Mouse (Mus musculus) hindbrain, embryonic 12.5 days (tissue): ENCODE measurements around the gene Gm960. TPM values are rescaled to one million over a fixed set of nuclear protein-coding genes. Genes with fewer than 3 reads are reported as not detected.

Source experiments
- ATAC-seq: fragments of 200-750 bp; cut with Nextera tagmentation; 2 replicates; pipeline ENCODE4 v1.8.0; 2017; ENCODE audit warnings: moderate TSS enrichment; ENCODE audit not compliant: low FRiP score
- H3K27ac ChIP-seq: fragments of 300-500 bp; sonication (generic); 2 replicates; pipeline ENCODE4 v1.5.1; 2016; ENCODE audit warnings: mild to moderate bottlenecking
- H3K27me3 ChIP-seq: fragments of 300-500 bp; sonication (generic); 2 replicates; pipeline ENCODE4 v1.6.1; 2016; ENCODE audit warnings: mild to moderate bottlenecking
- H3K36me3 ChIP-seq: fragments of 300-500 bp; sonication (generic); 2 replicates; pipeline ENCODE4 v1.6.1; 2016; ENCODE audit warnings: mild to moderate bottlenecking
- H3K4me1 ChIP-seq: fragments of 300-500 bp; sonication (generic); 2 replicates; pipeline ENCODE4 v1.6.1; 2016
- H3K4me2 ChIP-seq: fragments of 300-500 bp; sonication (generic); replicated peaks from 2 replicates; pipeline ENCODE4 v1.6.1; 2016; ENCODE audit warnings: mild to moderate bottlenecking
- H3K4me3 ChIP-seq: fragments of 300-500 bp; sonication (generic); 2 replicates; pipeline ENCODE4 v1.5.1; 2016; ENCODE audit warnings: mild to moderate bottlenecking
- H3K9ac ChIP-seq: fragments of 300-500 bp; sonication (generic); 2 replicates; pipeline ENCODE4 v1.6.1; 2016; ENCODE audit warnings: mild to moderate bottlenecking, moderate library complexity
- H3K9me3 ChIP-seq: fragments of 300-500 bp; sonication (generic); replicated peaks from 2 replicates; pipeline ENCODE4 v1.6.1; 2016; ENCODE audit warnings: mild to moderate bottlenecking
- WGBS: fragments of 180-500 bp; shearing (Covaris S2); methylation state at CpG from one replicate; pipeline ENCODE4 v1.1.7; 2016; 5-methylcytosine and 5-hydroxymethylcytosine counted together
- polyA plus RNA-seq: library from polyadenylated mRNA; unstranded; fragments of >200 nt; fragmentation: Nextera tagmentation; extraction: Ambion mirVana; gene quantifications from 2 replicates; pipeline ENCODE4 v1.2.1, GENCODE M21; 2016

Gm960 gene
- polyA plus RNA-seq, 1 experiment from 2014 or later = 3.6 TPM

DNA sequence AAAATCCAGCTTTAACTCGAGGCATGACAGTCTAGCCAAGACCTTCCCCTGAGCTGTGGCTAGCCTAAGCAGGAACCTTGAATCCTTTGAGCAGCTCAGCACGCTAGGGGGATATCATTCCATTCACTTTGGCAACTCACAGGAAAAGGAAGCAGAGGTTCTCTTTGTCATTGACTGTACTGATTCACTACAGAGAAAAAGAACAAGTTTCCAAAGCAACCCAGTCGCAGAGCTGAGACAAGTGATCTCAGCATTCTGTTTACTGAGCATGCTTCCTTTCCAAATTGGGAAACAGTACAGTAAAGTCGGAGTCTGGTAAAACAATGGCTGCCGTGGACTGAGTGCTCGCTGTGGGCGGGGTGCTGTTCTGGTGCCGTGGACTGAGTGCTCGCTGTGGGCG lies 10.3 kb upstream of the Gm960 start:
- Histone ChIP-seq H3K4me3 (no peak overlapping the region), H3K27me3 (peaks cover 4% of the 10 kb centered on the region; the same call in 1 of the 2 replicates), H3K36me3 (no peaks in the 10 kb centered on the region), H3K9me3 (no peaks in the 10 kb centered on the region), H3K9ac (no peak overlapping the region), H3K4me1 (peaks cover 13% of the 10 kb centered on the region), H3K27ac (no peak overlapping the region), H3K4me2 (no peak overlapping the region)
- 83% methylated on average over 10 of the region's 10 CpGs for WGBS
- ATAC-seq = no peak

DNA sequence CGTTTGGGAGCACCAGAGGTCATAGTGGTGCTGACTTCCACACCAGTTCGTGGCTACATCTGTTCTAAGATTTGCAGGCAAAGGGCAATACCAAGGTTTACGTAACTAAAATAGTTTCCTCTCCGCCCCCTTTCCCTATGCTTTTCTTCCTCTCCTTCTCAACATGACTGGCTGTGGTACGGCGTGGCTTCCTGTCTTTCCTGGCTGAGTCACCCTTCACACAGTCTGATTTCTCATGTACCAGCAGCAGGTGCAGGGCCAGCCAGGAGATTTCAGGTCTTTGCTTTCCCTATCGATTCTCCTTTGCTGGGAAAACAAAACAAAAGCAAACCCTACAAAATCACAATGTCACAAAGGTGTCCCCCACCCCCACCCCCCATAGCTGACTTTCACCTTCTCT lies 2.8 kb upstream of the Gm960 start:
- no peak for ATAC-seq
- no peak overlapping the region for H3K27ac ChIP-seq
- H3K36me3 ChIP-seq = no peaks in the 10 kb centered on the region
- peaks cover 9% of the 10 kb centered on the region; the same call in 1 of the 2 replicates for H3K4me1 ChIP-seq
- peaks cover 35% of the 10 kb centered on the region for H3K27me3 ChIP-seq
- H3K4me2 ChIP-seq = no peak overlapping the region
- no peaks in the 10 kb centered on the region for H3K9me3 ChIP-seq
- 72% methylated on average over 7 of the region's 7 CpGs for WGBS
- no peak overlapping the region for H3K4me3 ChIP-seq
- no peak overlapping the region for H3K9ac ChIP-seq

DNA sequence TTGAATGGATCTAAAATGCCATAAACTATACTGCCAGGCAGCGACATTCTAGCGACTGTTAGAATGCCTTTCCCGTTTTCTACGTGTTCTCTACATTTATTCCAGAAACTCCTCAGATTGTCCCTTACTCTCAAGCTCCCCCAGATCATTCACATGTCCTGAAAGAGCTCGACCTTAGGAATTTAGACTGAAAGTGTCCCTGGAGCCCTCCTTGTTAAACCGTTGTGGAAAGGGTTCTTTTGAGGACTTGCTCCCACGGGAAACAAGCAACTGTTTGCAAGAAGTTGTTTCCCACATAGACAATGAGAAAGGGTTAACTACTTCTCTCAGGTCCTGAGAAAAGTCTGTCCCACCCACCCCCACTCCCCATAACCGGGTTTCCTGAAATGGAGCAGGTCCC lies 2.2 kb upstream of the Gm960 start:
- WGBS = 74% methylated on average over 8 of the region's 8 CpGs
- H3K27ac ChIP-seq = no peak overlapping the region
- ATAC-seq = no peak

GRCm38 (mm10) chr19:4699821-4700220 lies 1.4 kb upstream of the Gm960 start:
- H3K27me3 ChIP-seq = peaks cover 35% of the 10 kb centered on the region
- no peak for ATAC-seq
- peaks cover 9% of the 10 kb centered on the region; the same call in 1 of the 2 replicates for H3K4me1 ChIP-seq
- H3K4me3 ChIP-seq = no peak overlapping the region
- H3K9ac ChIP-seq = no peak overlapping the region
- H3K36me3 ChIP-seq = no peaks in the 10 kb centered on the region
- H3K4me2 ChIP-seq = no peak overlapping the region
- H3K9me3 ChIP-seq = no peaks in the 10 kb centered on the region
- 57% methylated on average over 5 of the region's 5 CpGs for WGBS
- no peak overlapping the region for H3K27ac ChIP-seq

More for the DNA sequence above, 2.2 kb upstream of the Gm960 start:
- H3K4me2 ChIP-seq = no peak overlapping the region
- H3K4me3 ChIP-seq = no peak overlapping the region
- H3K36me3 ChIP-seq = no peaks in the 10 kb centered on the region
- peaks cover 9% of the 10 kb centered on the region; the same call in 1 of the 2 replicates for H3K4me1 ChIP-seq
- no peaks in the 10 kb centered on the region for H3K9me3 ChIP-seq
- no peak overlapping the region for H3K9ac ChIP-seq
- peaks cover 35% of the 10 kb centered on the region for H3K27me3 ChIP-seq

GRCm38 (mm10) chr19:4698856-4699255 lies 388 bp upstream of the Gm960 start:
- Histone ChIP-seq H3K4me2 (peak overlapping the region; percentile 71), H3K27ac (no peak overlapping the region), H3K4me1 (peaks cover 9% of the 10 kb centered on the region; the same call in 1 of the 2 replicates), H3K36me3 (no peaks in the 10 kb centered on the region), H3K9me3 (no peaks in the 10 kb centered on the region), H3K4me3 (peak overlapping the region; percentile 54; the same call in 1 of the 2 replicates), H3K27me3 (peaks cover 38% of the 10 kb centered on the region), H3K9ac (no peak overlapping the region)
- WGBS = 40% methylated on average over 8 of the region's 8 CpGs
- no peak for ATAC-seq

DNA sequence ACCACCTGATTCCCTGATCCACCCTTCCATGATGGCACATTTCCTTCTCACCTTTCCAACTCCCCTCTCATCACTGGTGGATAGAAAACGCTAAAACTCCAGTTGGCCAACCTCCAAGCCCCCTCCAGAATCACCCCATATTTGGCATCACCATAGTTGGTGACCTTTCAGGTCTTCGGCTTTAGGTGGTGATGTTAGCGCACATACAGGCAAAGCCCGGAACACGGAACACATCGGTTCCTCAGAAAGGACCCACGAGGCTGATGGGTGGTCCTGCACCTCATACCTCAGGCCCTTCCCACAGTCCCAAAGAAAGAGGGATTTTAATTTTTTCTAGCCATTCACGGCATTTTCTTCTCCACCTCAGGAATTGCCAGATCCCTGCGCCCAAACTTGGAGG lies 747 bp downstream of the Gm960 start:
- Histone ChIP-seq H3K27me3 (peaks cover 38% of the 10 kb centered on the region), H3K36me3 (no peaks in the 10 kb centered on the region), H3K4me3 (peak overlapping the region; percentile 54), H3K4me2 (peak overlapping the region; percentile 71), H3K4me1 (peaks cover 9% of the 10 kb centered on the region; the same call in 1 of the 2 replicates), H3K9ac (peak overlapping the region; percentile 67; the same call in 1 of the 2 replicates), H3K9me3 (no peaks in the 10 kb centered on the region), H3K27ac (peak overlapping the region; percentile 76; the same call in 1 of the 2 replicates)
- ATAC-seq = no peak
- WGBS = 81% methylated on average over 9 of the region's 9 CpGs

- WGBS = 88% methylated on average over 3 of the region's 3 CpGs
- Histone ChIP-seq H3K9me3 (no peaks in the 10 kb centered on the region), H3K4me1 (peaks cover 9% of the 10 kb centered on the region; the same call in 1 of the 2 replicates), H3K27me3 (peaks cover 38% of the 10 kb centered on the region), H3K27ac (no peak overlapping the region), H3K4me3 (no peak overlapping the region), H3K9ac (no peak overlapping the region), H3K4me2 (no peak overlapping the region), H3K36me3 (no peaks in the 10 kb centered on the region)
- ATAC-seq = no peak
Measured at GRCm38 (mm10) chr19:4697121-4697520, 1.3 kb downstream of the Gm960 start.

- Histone ChIP-seq H3K9me3 (no peaks in the 10 kb centered on the region), H3K36me3 (no peaks in the 10 kb centered on the region), H3K27ac (no peak overlapping the region), H3K9ac (no peak overlapping the region), H3K4me3 (no peak overlapping the region), H3K4me1 (peaks cover 9% of the 10 kb centered on the region; the same call in 1 of the 2 replicates), H3K27me3 (peaks cover 17% of the 10 kb centered on the region), H3K4me2 (no peak overlapping the region)
- no peak for ATAC-seq
- WGBS = 71% methylated on average over 3 of the region's 3 CpGs
Measured at GRCm38 (mm10) chr19:4694346-4694745, 4.1 kb downstream of the Gm960 start.

- no peaks in the 10 kb centered on the region for H3K36me3 ChIP-seq
- H3K27ac ChIP-seq = no peak overlapping the region
- no peak overlapping the region for H3K4me3 ChIP-seq
- no peak overlapping the region for H3K9ac ChIP-seq
- H3K9me3 ChIP-seq = no peaks in the 10 kb centered on the region
- H3K4me1 ChIP-seq = no peaks in the 10 kb centered on the region
- no peak for ATAC-seq
- H3K27me3 ChIP-seq = no peaks in the 10 kb centered on the region
- WGBS = 53% methylated on average over 6 of the region's 6 CpGs
- H3K4me2 ChIP-seq = no peak overlapping the region
Measured at GRCm38 (mm10) chr19:4672401-4672800, 26.1 kb downstream of the Gm960 start.

DNA sequence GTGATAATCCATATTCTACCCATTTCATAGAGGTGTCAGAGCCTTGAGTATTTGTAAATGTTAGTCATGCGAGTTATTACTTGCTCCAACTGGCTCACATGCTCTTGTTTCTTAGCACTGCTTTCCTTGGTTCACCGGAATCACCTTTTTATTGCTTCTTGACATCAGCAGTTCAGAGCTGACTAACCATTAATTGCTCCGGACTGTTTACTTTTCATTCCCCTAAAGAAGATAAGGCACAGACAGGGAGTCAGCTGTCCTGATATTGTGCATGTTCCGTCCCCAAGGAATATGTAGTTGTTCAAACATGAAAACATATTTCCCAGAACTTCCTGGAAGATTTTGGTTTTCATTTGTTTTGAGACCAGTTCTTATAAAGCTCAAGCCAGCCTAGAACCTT lies 27.7 kb downstream of the Gm960 start:
- Histone ChIP-seq H3K36me3 (no peaks in the 10 kb centered on the region), H3K27ac (no peak overlapping the region), H3K4me1 (no peaks in the 10 kb centered on the region), H3K4me3 (no peak overlapping the region), H3K27me3 (no peaks in the 10 kb centered on the region), H3K4me2 (no peak overlapping the region), H3K9ac (no peak overlapping the region), H3K9me3 (no peaks in the 10 kb centered on the region)
- ATAC-seq = no peak
- WGBS = 94% methylated on average over 4 of the region's 4 CpGs

- no peaks in the 10 kb centered on the region for H3K4me1 ChIP-seq
- no peak overlapping the region for H3K27ac ChIP-seq
- no peak for ATAC-seq
- no peak overlapping the region for H3K4me2 ChIP-seq
- H3K9ac ChIP-seq = no peak overlapping the region
- no peak overlapping the region for H3K4me3 ChIP-seq
- H3K36me3 ChIP-seq = no peaks in the 10 kb centered on the region
- H3K9me3 ChIP-seq = no peaks in the 10 kb centered on the region
- H3K27me3 ChIP-seq = no peaks in the 10 kb centered on the region
Measured at GRCm38 (mm10) chr19:4666815-4667214, 31.7 kb downstream of the Gm960 start.

GRCm38 (mm10) chr19:4658156-4658555 lies 40.3 kb downstream of the Gm960 start:
- no peak for ATAC-seq
- Histone ChIP-seq H3K36me3 (no peaks in the 10 kb centered on the region), H3K4me1 (no peaks in the 10 kb centered on the region), H3K4me2 (no peak overlapping the region), H3K27ac (no peak overlapping the region), H3K27me3 (0 out of 2 replicates have a peak, but pooled peaks cover 3% of the 10 kb centered on the region), H3K9me3 (no peaks in the 10 kb centered on the region), H3K9ac (no peak overlapping the region), H3K4me3 (no peak overlapping the region)
- WGBS = 91% methylated on average over 5 of the region's 5 CpGs

DNA sequence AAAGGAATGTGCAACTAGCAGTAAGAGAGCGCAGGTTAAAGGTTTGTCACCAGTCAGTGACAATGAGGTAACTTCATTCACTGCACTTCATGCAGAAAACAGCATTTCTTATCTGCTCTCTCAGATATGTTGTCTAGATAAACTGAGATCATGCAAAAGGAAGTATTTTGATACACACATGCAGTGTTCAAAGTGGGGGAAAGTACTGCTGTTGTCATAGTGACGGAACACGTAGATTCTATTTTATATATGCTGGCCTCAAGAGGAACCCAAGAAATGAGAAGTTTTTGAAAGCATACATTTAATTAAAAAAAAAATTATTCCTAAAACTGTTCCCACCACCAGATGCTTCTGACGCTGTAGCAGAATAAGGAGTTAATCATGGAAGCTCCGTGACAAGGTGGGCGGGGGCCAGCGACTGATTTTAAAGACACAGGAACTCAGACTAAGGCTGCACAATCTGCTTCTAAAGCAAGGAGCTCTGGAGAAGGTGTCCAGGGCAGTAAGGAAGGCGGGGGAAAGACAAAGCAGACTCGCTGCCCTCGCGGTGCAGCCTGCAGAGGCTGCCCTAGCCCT lies 51.5 kb downstream of the Gm960 start:
- no peaks in the 10 kb centered on the region for H3K4me1 ChIP-seq

More for the DNA sequence above, 51.5 kb downstream of the Gm960 start:
- Histone ChIP-seq H3K36me3 (no peaks in the 10 kb centered on the region), H3K4me3 (no peak overlapping the region), H3K27me3 (no peaks in the 10 kb centered on the region; the same call in 1 of the 2 replicates), H3K9ac (no peak overlapping the region), H3K4me2 (no peak overlapping the region), H3K9me3 (no peaks in the 10 kb centered on the region), H3K27ac (no peak overlapping the region)
- 77% methylated on average over 11 of the region's 11 CpGs for WGBS
- no peak for ATAC-seq
